ENCODE assay signal across 12 mouse cellular contexts in genomic region chr10:17691709-17692108, GRCm38 (mm10).
"Had no signal": no experiment of that assay in that cellular context is flagged by ENCODE, and none has a peak within 500 bp of the region (broad histone marks: within the 10 kb centered on the region; RNA-seq: fewer than 3 reads in every experiment).

No protein-coding gene starts in this region.

- DNase-seq: kidney, adult 2 months; kidney, postnatal 14 days; lung, adult 2 months; lung, postnatal 4 days; retina, postnatal 1 day; right cerebral cortex, postnatal 4 days; thymus, postnatal 4 days had no signal

- H3K27ac ChIP-seq: kidney, embryonic 15.5 days; limb, embryonic 10.5 days; liver, embryonic 15.5 days; midbrain, embryonic 13.5 days; stomach, postnatal 0 days had no signal

- H3K36me3 ChIP-seq: kidney, embryonic 15.5 days; limb, embryonic 10.5 days; liver, embryonic 15.5 days; midbrain, embryonic 13.5 days had no signal

- H3K4me3 ChIP-seq: kidney, embryonic 15.5 days; limb, embryonic 10.5 days; liver, embryonic 15.5 days; midbrain, embryonic 13.5 days had no signal

- H3K27me3 ChIP-seq: kidney, embryonic 15.5 days; liver, embryonic 15.5 days; midbrain, embryonic 13.5 days had no signal
